Mouse (Mus musculus) heart, adult 9 months (tissue): ENCODE measurements around the gene Gm10681.
"Not testable (repeated sequence)": the region's sequence is repeated elsewhere in the genome, so short reads cannot be mapped to it uniquely, and the experiment has no call there.

Experiments used
- DNase-seq, 2 experiments: peaks; one replicate each; pipeline ENCODE4 v3.0.0; 2022; ENCODE audit warnings: low spot score in 2 of 2

Gm10681 gene

GRCm38 (mm10) chr3:98510414-98510813, 78.2 kb downstream of the Gm10681 start, which contains the start of gene Hsd3b4:
Hsd3b4 (minus strand) TSS chr3:98510514.
- not testable (repeated sequence) for DNase-seq

GRCm38 (mm10) chr3:98507229-98507628, 81.4 kb downstream of the Gm10681 start:
- DNase-seq, result not testable (repeated sequence)
